In genomic region chr1:36160246-36160645, GRCm38 (mm10) we compare ENCODE assay signal across 12 mouse cellular contexts.
DNase-seq lines count a peak whose midpoint lies in the region; ATAC-seq and TF ChIP-seq lines count a peak whose summit lies in the region.
"Had no signal": no experiment of that assay in that cellular context is flagged by ENCODE, and none has a peak within 500 bp of the region (broad histone marks: within the 10 kb centered on the region; RNA-seq: fewer than 3 reads in every experiment).

No protein-coding gene starts in this region.

- H3K79me2 ChIP-seq in heart, adult 2 months (replicated peaks; ENCODE audit: control insufficient read depth, insufficient read depth, low read length): no peaks in the 10 kb centered on the region

- intact Hi-C loops in heart, adult 2 months (cut with DNase I): no loop called here

- no peaks in the 10 kb centered on the region for H3K27me3 ChIP-seq in heart, embryonic 10.5 days (ENCODE audit: insufficient read depth, poor library complexity, severe bottlenecking)
- H3K27me3 ChIP-seq in heart, adult 2 months (ENCODE audit: control insufficient read depth, insufficient read depth, low read length): no peaks in the 10 kb centered on the region
- H3K27me3 ChIP-seq: CH12.LX; limb, embryonic 15.5 days had no signal

- no peaks in the 10 kb centered on the region for H3K9me3 ChIP-seq in heart, embryonic 10.5 days
- H3K9me3 ChIP-seq: limb, embryonic 15.5 days had no signal

- H3K27ac ChIP-seq in heart, embryonic 10.5 days: peak overlapping the region; percentile 49; the same call in 1 of the 2 replicates
- H3K27ac ChIP-seq in heart, adult 2 months: no peak overlapping the region
- H3K27ac ChIP-seq: limb, embryonic 15.5 days had no signal

- peaks cover 30% of the 10 kb centered on the region for H3K4me1 ChIP-seq in heart, embryonic 10.5 days
- peaks cover 1% of the 10 kb centered on the region for H3K4me1 ChIP-seq in heart, adult 2 months (ENCODE audit: control insufficient read depth, insufficient read depth, low read length)
- H3K4me1 ChIP-seq: limb, embryonic 15.5 days had no signal

- H3K36me3 ChIP-seq in heart, embryonic 10.5 days: peaks cover 72% of the 10 kb centered on the region
- no peaks in the 10 kb centered on the region for H3K36me3 ChIP-seq in heart, adult 2 months (ENCODE audit: control insufficient read depth, insufficient read depth, low read length)

- ATAC-seq in activated CD4-positive, CD25-positive, alpha-beta regulatory T cell, adult 4 months: peak; percentile 93
- 0 out of 2 replicates have a peak, but pooled peaks have one; percentile 6 for ATAC-seq in neutrophil, adult 5-6 weeks (ENCODE audit: extremely low read depth, insufficient number of reproducible peaks, low FRiP score, poor library complexity, severe bottlenecking)

- TF ChIP-seq CTCF in heart, adult 2 months (IDR thresholded peaks at IDR 0.05): no peak

- H3K4me3 ChIP-seq in heart, embryonic 10.5 days: no peak overlapping the region
- no peak overlapping the region for H3K4me3 ChIP-seq in heart, adult 2 months
- H3K4me3 ChIP-seq: limb, embryonic 15.5 days had no signal

- H3K9ac ChIP-seq in heart, adult 2 months (ENCODE audit: low read depth, low read length): no peak overlapping the region
- H3K9ac ChIP-seq: limb, embryonic 15.5 days had no signal

- 71% methylated on average over 8 of the region's 8 CpGs for WGBS in heart, embryonic 10.5 days
- WGBS in heart, adult 2 months: 46% methylated on average over 8 of the region's 8 CpGs

- no peak for TF ChIP-seq POLR2A in heart, adult 2 months (IDR thresholded peaks at IDR 0.05; ENCODE audit: insufficient read depth, low read depth, low read length)

- DNase-seq in heart, embryonic 10.5 days (ENCODE audit: low spot score): no peak
- no peak for DNase-seq in heart, adult 2 months
- peak; percentile 95 for DNase-seq in 416B (ENCODE audit: low read depth)
- DNase-seq in kidney, postnatal 25 days: no peak
- no peak for DNase-seq in adrenal gland, adult (ENCODE audit: inconsistent age in 2 of 2, low spot score in 1 of 2)
- no peak for DNase-seq in urinary bladder, postnatal 4 days (ENCODE audit: low spot score in 2 of 2)
- DNase-seq: kidney, adult 11 months; lung, postnatal 10 days had no signal

- TF ChIP-seq EP300 in heart, adult 2 months (IDR thresholded peaks at IDR 0.05; ENCODE audit: insufficient read depth, low read depth, low read length): no peak
